Mouse (Mus musculus): ENCODE results near the gene Dcst2.

Gene Dcst2

GRCm38 (mm10) chr3:89331561-89331960, 30.2 kb upstream of the Dcst2 start:
- no peak for DNase-seq (ENCODE audit: low spot score in 2 of 2)

GRCm38 (mm10) chr3:89332013-89332412, 29.8 kb upstream of the Dcst2 start:
- DNase-seq (ENCODE audit: low spot score in 2 of 2): no peak

GRCm38 (mm10) chr3:89332476-89332875, 29.3 kb upstream of the Dcst2 start:
- no peak for DNase-seq (ENCODE audit: low spot score in 2 of 2)

GRCm38 (mm10) chr3:89333053-89333452, 28.7 kb upstream of the Dcst2 start:
- DNase-seq (ENCODE audit: low spot score in 2 of 2): no peak

- no peak for DNase-seq (ENCODE audit: low spot score in 2 of 2)
These were observed 25.2 kb upstream of the Dcst2 start for GRCm38 (mm10) chr3:89336529-89336928.

- no peak for DNase-seq (ENCODE audit: low spot score in 2 of 2)
These were observed 24.6 kb upstream of the Dcst2 start for GRCm38 (mm10) chr3:89337062-89337720.

GRCm38 (mm10) chr3:89337721-89338578, 23.8 kb upstream of the Dcst2 start, which contains the start of gene Efna4:
Gene Efna4, minus strand, starts transcription at chr3:89338028.
- peak in 1 of 2 experiments; percentile 62 for DNase-seq (ENCODE audit: low spot score in 2 of 2)

- DNase-seq (ENCODE audit: low spot score in 2 of 2): peak; percentile 72 to 73
These were observed 22.4 kb upstream of the Dcst2 start for GRCm38 (mm10) chr3:89339416-89339815.

- DNase-seq (ENCODE audit: low spot score in 2 of 2): peak; percentile 79 to 88
These were observed 21.3 kb upstream of the Dcst2 start for GRCm38 (mm10) chr3:89340465-89340864.

GRCm38 (mm10) chr3:89341794-89342193, 20.0 kb upstream of the Dcst2 start:
- DNase-seq (ENCODE audit: low spot score in 2 of 2): no peak

- DNase-seq (ENCODE audit: low spot score in 2 of 2): no peak
These were observed 18.5 kb upstream of the Dcst2 start for GRCm38 (mm10) chr3:89343279-89343678.

GRCm38 (mm10) chr3:89346815-89347540, 14.8 kb upstream of the Dcst2 start:
- DNase-seq (ENCODE audit: low spot score in 2 of 2): no peak

- DNase-seq (ENCODE audit: low spot score in 2 of 2): no peak
These were observed 13.9 kb upstream of the Dcst2 start for GRCm38 (mm10) chr3:89347916-89348315.

- DNase-seq (ENCODE audit: low spot score in 2 of 2): peak in 1 of 2 experiments; percentile 54
These were observed 12.6 kb upstream of the Dcst2 start for GRCm38 (mm10) chr3:89348911-89349868.

- DNase-seq (ENCODE audit: low spot score in 2 of 2): peak; percentile 92
These were observed 11.8 kb upstream of the Dcst2 start, which contains the start of gene Adam15 for GRCm38 (mm10) chr3:89349869-89350501. Gene Adam15, minus strand, starts transcription at chr3:89349996.

GRCm38 (mm10) chr3:89351271-89351670, 10.5 kb upstream of the Dcst2 start:
- DNase-seq (ENCODE audit: low spot score in 2 of 2): no peak

- peak; percentile 80 to 82 for DNase-seq (ENCODE audit: low spot score in 2 of 2)
These were observed 6.8 kb upstream of the Dcst2 start for GRCm38 (mm10) chr3:89354816-89355511.

GRCm38 (mm10) chr3:89355512-89355902, 6.3 kb upstream of the Dcst2 start:
- no peak for DNase-seq (ENCODE audit: low spot score in 2 of 2)

GRCm38 (mm10) chr3:89356029-89356428, 5.7 kb upstream of the Dcst2 start:
- no peak for DNase-seq (ENCODE audit: low spot score in 2 of 2)

- no peak for DNase-seq (ENCODE audit: low spot score in 2 of 2)
These were observed 2.1 kb upstream of the Dcst2 start for GRCm38 (mm10) chr3:89359630-89360029.
